Mouse (Mus musculus) gastrocnemius, postnatal 36 days (tissue): ENCODE measurements at regions not wholly inside any gene's neighbourhood (a gene's known extent, or its start where the extent isn't known, plus 50 kb on each side); places are given as distances from the start of the nearest gene placed in this dataset.

Experiments
- DNase-seq, 2 experiments: peaks; one replicate each; pipeline ENCODE4 v3.0.0; 2022
- intact Hi-C: fragments of 180-260 bp; cut with DNase I; formaldehyde crosslinking; loops from one replicate; pipeline ENCODE4 v1.15.1; 2025

- intact Hi-C loops = no loop called here
- DNase-seq = no peak
Measured at GRCm38 (mm10) chr3:130894168-130894814, 164.1 kb upstream of the Rpl34 start.

GRCm38 (mm10) chr3:130891310-130891709, 161.1 kb upstream of the Rpl34 start:
- intact Hi-C loops = no loop called here

GRCm38 (mm10) chr3:130888587-130888986, 158.4 kb upstream of the Rpl34 start:
- DNase-seq = no peak
- intact Hi-C loops = loop anchor here (10.0 kb wide), 1 partner anchor 346 kb away; no protein-coding TSS in a partner anchor

More at GRCm38 (mm10) chr3:130891310-130891709, 161.1 kb upstream of the Rpl34 start:
- DNase-seq = no peak

DNA sequence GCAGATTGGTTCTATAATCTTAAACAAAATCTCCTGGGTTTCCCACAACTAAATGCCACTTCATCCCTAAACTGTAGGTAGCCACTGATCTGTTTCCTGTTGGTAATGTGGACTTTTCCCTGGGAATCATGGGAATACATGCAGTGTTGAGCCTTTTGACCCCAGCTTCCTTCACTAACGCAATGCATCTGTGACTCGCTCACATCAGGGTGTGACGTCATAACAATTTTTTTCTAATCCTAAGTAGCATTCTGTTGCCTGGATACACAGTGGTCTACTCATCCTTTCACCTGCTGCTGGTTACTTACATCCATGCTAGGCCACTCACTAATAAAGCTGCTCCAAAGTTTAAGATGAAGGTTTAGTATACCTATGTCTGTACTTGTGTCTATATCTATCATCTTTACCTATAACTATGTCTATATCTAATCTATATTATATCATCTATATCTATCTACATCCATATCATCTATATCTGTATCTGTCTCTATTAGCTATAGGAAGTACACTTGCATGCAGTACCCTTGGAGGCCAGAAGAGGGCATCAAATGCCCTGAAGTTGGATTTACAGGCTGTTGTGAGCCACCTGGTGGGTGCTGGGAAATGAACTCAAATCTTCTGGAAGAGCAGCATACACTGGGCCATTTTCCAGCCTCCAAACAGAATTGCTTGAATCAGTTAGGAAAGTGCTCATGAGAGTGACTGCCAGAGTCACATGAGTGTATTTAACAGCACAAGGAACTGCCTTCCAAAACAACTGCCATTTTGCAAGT, 157.5 kb upstream of the Rpl34 start:
- intact Hi-C loops = loop anchor here (10.0 kb wide), 1 partner anchor 347 kb away; no protein-coding TSS in a partner anchor
- DNase-seq = no peak

GRCm38 (mm10) chr3:130885974-130886373, 155.8 kb upstream of the Rpl34 start:
- no peak for DNase-seq
- intact Hi-C loops = loop anchor here (10.0 kb wide), 1 partner anchor 349 kb away; no protein-coding TSS in a partner anchor

DNA sequence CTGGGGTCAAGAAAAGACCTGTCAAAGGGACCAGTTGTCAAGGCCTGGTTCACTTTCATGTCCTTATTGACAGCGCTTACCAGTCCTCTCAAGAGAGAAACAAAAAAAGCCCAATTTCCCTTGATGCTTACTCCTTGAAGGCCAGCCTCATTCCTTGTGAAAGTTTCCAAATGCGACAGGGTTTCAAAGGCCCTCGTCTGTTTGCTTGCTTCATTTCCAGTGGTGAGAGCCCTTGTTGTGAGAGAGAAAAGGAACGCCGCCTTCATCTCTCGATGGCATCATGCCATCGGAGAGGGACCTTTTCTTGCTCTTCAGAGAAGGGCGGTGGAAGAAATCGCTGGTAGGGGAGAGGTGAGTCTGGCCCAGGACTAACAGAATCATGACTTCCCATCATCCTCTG, 154.2 kb upstream of the Rpl34 start:
- DNase-seq = no peak
- intact Hi-C loops = loop anchor here (10.0 kb wide), 1 partner anchor 350 kb away; no protein-coding TSS in a partner anchor

- DNase-seq = no peak
- intact Hi-C loops = loop anchor here (10.0 kb wide), 1 partner anchor 351 kb away; no protein-coding TSS in a partner anchor
Measured at GRCm38 (mm10) chr3:130883928-130884327, 153.7 kb upstream of the Rpl34 start.

DNA sequence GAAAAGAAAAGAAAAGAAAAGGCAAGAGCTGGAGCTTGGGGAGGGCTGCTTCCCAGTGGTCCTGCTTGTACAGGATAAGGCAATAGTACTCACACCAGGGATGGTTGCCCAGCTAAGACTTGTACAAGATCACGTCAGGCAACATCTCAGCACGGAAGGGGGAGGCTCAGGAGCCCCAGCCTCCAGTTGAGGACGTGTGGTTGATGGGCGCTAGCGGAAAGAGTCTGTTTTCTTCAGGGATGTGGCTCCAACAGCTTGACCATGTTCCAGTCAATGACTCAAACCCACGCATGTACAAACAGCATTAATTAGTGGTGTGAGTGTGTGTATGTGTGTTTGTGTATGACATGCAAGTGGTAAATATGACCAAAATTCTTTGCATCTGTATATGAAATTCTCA, 153.1 kb upstream of the Rpl34 start:
- intact Hi-C loops = loop anchor here (10.0 kb wide), 1 partner anchor 351 kb away; no protein-coding TSS in a partner anchor
- no peak for DNase-seq

GRCm38 (mm10) chr3:130880482-130880881, 150.3 kb upstream of the Rpl34 start:
- intact Hi-C loops = loop anchor here (10.0 kb wide), 1 partner anchor 354 kb away; no protein-coding TSS in a partner anchor
- no peak for DNase-seq

- DNase-seq = no peak
- intact Hi-C loops = no loop called here
Measured at GRCm38 (mm10) chr3:130879463-130879862, 149.3 kb upstream of the Rpl34 start.

GRCm38 (mm10) chr3:130878834-130879233, 148.6 kb upstream of the Rpl34 start:
- intact Hi-C loops = no loop called here
- DNase-seq = no peak

DNA sequence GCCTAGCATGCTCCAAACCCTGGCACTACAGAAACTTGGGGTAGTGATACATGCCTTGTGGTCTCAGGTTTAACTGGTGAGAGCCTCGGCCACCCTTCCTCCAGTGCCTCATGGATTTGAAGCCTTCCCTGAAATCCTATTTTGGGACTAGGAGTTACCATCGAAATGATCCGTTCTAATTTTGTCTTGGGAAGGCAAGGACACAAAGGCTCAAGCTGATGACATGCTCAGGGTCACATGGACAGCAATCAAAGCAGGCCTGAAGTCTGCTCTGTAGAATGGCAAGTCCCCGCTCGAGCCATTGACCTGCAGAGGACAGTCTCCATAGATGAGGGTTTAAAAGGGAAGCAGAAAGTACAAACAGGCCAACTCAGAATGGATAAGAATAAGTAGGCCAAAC, 147.8 kb upstream of the Rpl34 start:
- DNase-seq = no peak
- intact Hi-C loops = no loop called here

DNA sequence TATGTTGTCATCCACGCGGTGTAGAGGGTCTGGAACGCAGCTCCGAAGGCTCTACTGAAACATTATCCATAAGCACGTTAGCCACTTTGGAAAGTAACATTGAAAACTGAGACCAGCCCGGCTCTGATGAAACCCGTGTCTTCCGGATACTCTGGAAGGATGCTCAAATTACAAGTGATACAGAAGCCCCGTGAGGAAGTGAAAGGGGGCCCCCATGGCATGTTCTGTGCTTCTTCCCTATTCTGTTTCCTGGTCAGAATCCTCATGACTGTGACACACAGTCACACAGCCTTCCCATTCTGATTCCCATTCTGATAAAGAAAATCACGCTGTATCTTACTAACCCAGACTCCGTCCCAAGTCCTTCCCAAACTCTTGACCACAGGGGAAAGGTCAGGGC, 143.5 kb upstream of the Rpl34 start:
- intact Hi-C loops = no loop called here
- DNase-seq = no peak

DNA sequence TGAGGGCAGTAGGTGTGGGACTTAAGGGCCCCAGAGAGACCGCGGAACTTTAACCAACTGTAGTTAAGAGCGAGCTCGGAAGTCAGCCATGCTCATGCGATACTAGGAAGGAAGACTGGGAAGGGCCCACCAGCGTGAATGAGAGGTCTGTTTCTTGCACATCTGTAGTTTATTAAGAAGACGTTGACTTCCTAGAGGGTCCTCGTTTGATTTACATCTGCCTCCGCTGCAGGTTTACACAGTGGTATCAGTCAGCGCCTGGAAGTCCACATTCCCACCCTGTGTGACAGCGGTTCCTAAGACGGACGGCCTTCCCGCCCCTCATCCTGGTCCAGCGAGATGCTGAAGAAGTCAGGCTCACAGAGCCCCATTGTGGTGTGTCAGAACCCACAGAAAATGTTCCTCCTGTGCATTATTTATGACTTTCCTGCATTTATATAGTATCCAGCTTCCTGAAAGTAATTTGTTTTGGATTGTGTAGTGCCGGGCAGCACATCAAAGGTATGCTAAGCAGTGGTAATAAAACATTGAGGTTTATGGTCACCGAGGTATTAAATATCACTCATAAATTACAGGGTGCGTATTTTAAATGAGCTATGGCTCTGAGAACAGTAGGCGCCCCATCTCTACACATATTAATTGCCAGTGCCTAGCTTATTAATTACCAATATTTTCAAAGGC, 136.9 kb upstream of the Rpl34 start:
- intact Hi-C loops = no loop called here
- DNase-seq = no peak

DNA sequence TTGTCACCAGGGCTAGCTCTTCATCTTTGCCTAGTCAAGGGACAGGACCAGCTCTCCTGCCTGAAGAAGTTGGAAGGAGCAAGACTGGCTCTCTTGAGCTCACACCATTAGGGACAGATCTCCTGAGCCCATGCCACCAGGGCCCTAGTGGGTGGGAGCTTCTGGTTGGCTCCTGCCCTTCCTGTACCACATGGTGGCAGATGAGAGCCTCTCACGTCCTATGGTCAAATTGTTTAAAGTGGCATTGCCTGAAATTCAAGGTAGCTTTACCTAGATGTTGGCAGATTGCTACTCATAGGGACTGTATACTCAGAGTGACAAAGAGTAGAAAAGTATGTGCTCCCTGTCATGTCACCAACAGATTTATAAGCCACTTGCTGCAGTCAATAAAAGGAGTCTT, 134.6 kb upstream of the Rpl34 start:
- intact Hi-C loops = no loop called here
- no peak for DNase-seq

DNA sequence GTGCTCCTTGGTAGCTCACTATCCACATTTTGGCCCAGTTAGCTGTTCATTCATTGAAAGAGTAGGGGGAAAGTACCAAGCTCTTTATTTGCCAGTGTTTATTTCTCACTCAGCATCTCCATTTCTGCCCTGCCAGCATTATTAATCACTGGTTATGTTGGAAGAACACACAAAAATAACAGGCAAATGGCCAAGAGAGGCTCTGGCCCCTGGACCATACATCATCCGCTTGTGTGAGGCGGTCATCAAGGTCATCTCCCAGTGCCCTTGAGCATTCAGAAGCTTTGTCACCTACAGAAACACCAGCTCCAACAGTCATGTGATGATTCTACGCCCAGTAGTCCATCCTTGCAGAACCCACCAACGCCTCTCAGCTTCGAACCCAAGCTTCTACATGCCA, 133.2 kb upstream of the Rpl34 start:
- DNase-seq = no peak
- intact Hi-C loops = no loop called here

DNA sequence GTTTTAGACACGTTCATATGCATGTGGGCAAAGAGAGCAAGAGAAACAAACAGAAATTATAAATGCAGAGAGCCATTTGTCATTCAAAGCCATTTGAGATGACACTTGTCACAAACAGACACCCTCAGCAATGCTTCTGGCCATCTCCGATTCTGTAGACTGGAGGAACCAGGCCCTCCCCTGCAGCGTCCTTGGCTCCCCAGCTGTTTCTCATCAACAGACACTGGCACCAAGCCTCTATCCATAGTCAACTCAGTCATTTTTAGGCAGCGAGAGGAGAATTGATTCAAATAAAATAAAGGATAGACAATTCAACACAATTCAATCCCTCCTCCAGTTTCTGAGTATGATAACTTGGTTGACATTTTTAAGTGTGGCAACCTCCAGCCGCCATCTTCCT, 130.1 kb upstream of the Rpl34 start:
- DNase-seq = no peak
- intact Hi-C loops = no loop called here

- no peak for DNase-seq
- intact Hi-C loops = no loop called here
Measured at GRCm38 (mm10) chr3:130853866-130854265, 123.7 kb upstream of the Rpl34 start.

GRCm38 (mm10) chr3:130850766-130851308, 120.6 kb upstream of the Rpl34 start:
- no peak for DNase-seq
- intact Hi-C loops = no loop called here

GRCm38 (mm10) chr3:130841755-130842154, 111.6 kb upstream of the Rpl34 start:
- no peak for DNase-seq
- intact Hi-C loops = no loop called here

- no peak for DNase-seq
- intact Hi-C loops = no loop called here
Measured at GRCm38 (mm10) chr3:130839924-130840440, 109.8 kb upstream of the Rpl34 start.
